Mouse (Mus musculus) heart, embryonic 15.5 days (tissue): Measurements from ENCODE around the gene Gpatch11. TPM values are rescaled to one million over a fixed set of nuclear protein-coding genes. Genes with fewer than 3 reads are reported as not detected.

Experiments used
- ATAC-seq: fragments of 200-750 bp; cut with Nextera tagmentation; replicated peaks from 2 replicates; pipeline ENCODE4 v1.8.0; 2017; ENCODE audit warnings: low read depth, moderate TSS enrichment; ENCODE audit not compliant: insufficient number of reproducible peaks, insufficient read depth, low FRiP score
- H3K27ac ChIP-seq: fragments of 300-500 bp; sonication (generic); 2 replicates; pipeline ENCODE4 v1.5.1; 2015; ENCODE audit warnings: mild to moderate bottlenecking, inconsistent platforms
- H3K27me3 ChIP-seq: fragments of 300-500 bp; sonication (generic); 2 replicates; pipeline ENCODE4 v1.6.1; 2015; ENCODE audit warnings: inconsistent platforms
- H3K36me3 ChIP-seq: fragments of 300-500 bp; sonication (generic); 2 replicates; pipeline ENCODE4 v1.6.1; 2015; ENCODE audit warnings: mild to moderate bottlenecking, inconsistent platforms
- H3K4me1 ChIP-seq: fragments of 300-500 bp; sonication (generic); replicated peaks from 2 replicates; pipeline ENCODE4 v1.6.1; 2015; ENCODE audit warnings: inconsistent platforms
- H3K4me2 ChIP-seq: fragments of 300-500 bp; sonication (generic); 2 replicates; pipeline ENCODE4 v1.6.1; 2015; ENCODE audit warnings: inconsistent platforms, mild to moderate bottlenecking, moderate library complexity
- H3K4me3 ChIP-seq: fragments of 300-500 bp; sonication (generic); 2 replicates; pipeline ENCODE4 v1.5.1; 2015; ENCODE audit warnings: mild to moderate bottlenecking, inconsistent platforms
- H3K9ac ChIP-seq: fragments of 300-500 bp; sonication (generic); 2 replicates; pipeline ENCODE4 v1.6.1; 2015; ENCODE audit warnings: mild to moderate bottlenecking, inconsistent platforms
- H3K9me3 ChIP-seq: fragments of 300-500 bp; sonication (generic); replicated peaks from 2 replicates; pipeline ENCODE4 v1.6.1; 2016; ENCODE audit warnings: inconsistent platforms
- WGBS: fragments of 180-500 bp; shearing (Covaris S2); methylation state at CpG from one replicate; pipeline ENCODE4 v1.1.7; 2015; ENCODE audit warnings: mixed read lengths; 5-methylcytosine and 5-hydroxymethylcytosine counted together
- polyA plus RNA-seq: library from polyadenylated mRNA; unstranded; fragments of >200 nt; fragmentation: Nextera tagmentation; extraction: Ambion mirVana; gene quantifications from 2 replicates; pipeline ENCODE4 v1.2.1, GENCODE M21; 2015

Gpatch11 gene
- polyA plus RNA-seq, 1 experiment from 2014 or later: 39.5 TPM

DNA sequence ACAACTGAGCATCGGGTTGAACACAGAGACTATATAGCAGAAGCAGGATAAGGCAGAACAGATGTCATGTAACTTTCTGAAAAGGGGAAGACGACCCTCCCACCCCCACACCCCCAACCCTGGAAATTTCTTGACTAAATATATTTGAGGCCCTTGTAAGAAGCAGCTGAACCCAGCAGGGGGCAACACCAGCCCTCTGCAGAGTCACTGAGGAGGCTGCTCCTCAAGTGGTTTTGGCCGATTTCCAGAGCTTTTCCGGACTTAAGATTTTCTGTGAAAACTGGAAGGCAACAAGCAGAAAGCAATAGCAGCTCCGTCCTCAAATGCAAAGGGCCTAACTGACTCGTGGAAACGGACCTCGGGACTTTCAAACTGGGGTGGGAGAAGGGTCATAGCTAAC lies 60.0 kb downstream of the Gpatch11 start:
- H3K27ac ChIP-seq: no peak overlapping the region
- no peaks in the 10 kb centered on the region for H3K9me3 ChIP-seq
- no peaks in the 10 kb centered on the region for H3K27me3 ChIP-seq
- ATAC-seq: no peak
- peak overlapping the region; percentile 29; the same call in 1 of the 2 replicates for H3K4me3 ChIP-seq
- H3K4me2 ChIP-seq: peak overlapping the region; percentile 57
- H3K36me3 ChIP-seq: no peaks in the 10 kb centered on the region
- 19% methylated on average over 8 of the region's 8 CpGs for WGBS
- peaks cover 7% of the 10 kb centered on the region; the same call in 1 of the 2 replicates for H3K4me1 ChIP-seq
- 0 out of 2 replicates have a peak overlapping the region, but pooled peaks have one; percentile 25 for H3K9ac ChIP-seq

Other genes with a start within 250 kb of the Gpatch11 start
- 11.1 and 12.0 TPM in 2 replicates for gene Strn, start 98.4 kb upstream of the Gpatch11 start, polyA plus RNA-seq
- 21.9 and 22.2 TPM in 2 replicates for gene Heatr5b, start 203 bp upstream of the Gpatch11 start, polyA plus RNA-seq
- gene Eif2ak2, start 47.0 kb downstream of the Gpatch11 start, polyA plus RNA-seq: 9.7 and 11.8 TPM in 2 replicates
- 0.14 and 0.16 TPM in 2 replicates for gene Sult6b1, start 71.4 kb downstream of the Gpatch11 start, polyA plus RNA-seq
- 74.8 and 89.6 TPM in 2 replicates for gene Cebpzos, start 80.9 kb downstream of the Gpatch11 start, polyA plus RNA-seq
- 27.2 and 33.3 TPM in 2 replicates for gene Cebpz, start 101.5 kb downstream of the Gpatch11 start, polyA plus RNA-seq
- 57.2 and 58.0 TPM in 2 replicates for gene Ndufaf7, start 101.6 kb downstream of the Gpatch11 start, polyA plus RNA-seq
- gene Prkd3, start 185.2 kb downstream of the Gpatch11 start, polyA plus RNA-seq: 21.8 and 23.5 TPM in 2 replicates
- 25.4 and 31.6 TPM in 2 replicates for gene Qpct, start 216.3 kb downstream of the Gpatch11 start, polyA plus RNA-seq